Mouse (Mus musculus): ENCODE results near the gene Ahnak.

GRCm38 (mm10) chr19:9055703-9056355 lies 66.7 kb downstream of the Ahnak start:
- no peak for TF ChIP-seq CTCF (IDR thresholded peaks at IDR 0.05; ENCODE audit: insufficient read depth, low read length)
- no peak for TF ChIP-seq POLR2A (IDR thresholded peaks at IDR 0.05; ENCODE audit: borderline replicate concordance, extremely low read depth, low read depth, low read length)

All from lung, adult 2 months (tissue).